Mouse (Mus musculus): ENCODE results near the gene Cryz.
"Not testable (repeated sequence)": the region's sequence is repeated elsewhere in the genome, so short reads cannot be mapped to it uniquely, and the experiment has no call there.

Gene Cryz

DNA sequence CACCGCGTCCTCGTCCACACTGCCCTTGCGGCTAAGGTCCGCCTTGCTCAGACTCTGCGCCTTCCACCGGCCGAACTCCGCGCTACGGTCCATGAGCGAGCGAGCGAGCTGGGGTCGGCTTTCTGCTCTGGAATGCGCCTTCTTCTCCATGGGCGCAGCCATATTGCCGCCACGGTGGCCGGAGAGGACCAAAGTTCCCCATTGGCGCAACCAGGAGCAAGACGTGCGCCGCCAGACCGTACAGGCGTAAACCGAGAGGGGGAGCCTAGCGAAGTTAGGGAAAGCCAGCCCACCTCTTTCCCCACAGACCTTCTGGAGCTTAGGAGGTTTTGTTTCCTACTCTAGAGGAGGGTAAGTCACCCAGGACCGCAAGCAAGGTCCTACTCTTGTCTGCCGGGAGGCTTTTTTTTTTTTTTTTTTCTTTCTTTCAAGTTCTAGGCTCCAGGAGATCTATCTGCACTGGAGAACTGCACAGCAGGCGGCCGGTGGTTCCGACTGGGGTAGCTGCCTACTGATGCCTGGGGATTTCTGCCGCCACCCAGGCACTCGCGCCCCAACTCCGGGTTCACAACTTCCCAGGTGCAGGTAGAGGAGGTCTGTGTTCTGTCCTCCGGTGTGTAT lies 533 bp downstream of the Cryz start, which contains the start of gene Tyw3:
TSS of gene Tyw3 (minus strand) at position 171 of the 621 bp plus-strand sequence.
- POLR2A ChIA-PET = interaction anchor here (0.5 to 3.0 kb wide), 94 partner anchors 8 to 1792 kb away, joined by 3 to 19 read pairs (median 4); partner anchors contain the start of genes Fpgt (in 3 of the 4), Lrriq3 (in 3 of the 4), Acadm (in 2 of the 4) and Erich3 (in 2 of the 4)

DNA sequence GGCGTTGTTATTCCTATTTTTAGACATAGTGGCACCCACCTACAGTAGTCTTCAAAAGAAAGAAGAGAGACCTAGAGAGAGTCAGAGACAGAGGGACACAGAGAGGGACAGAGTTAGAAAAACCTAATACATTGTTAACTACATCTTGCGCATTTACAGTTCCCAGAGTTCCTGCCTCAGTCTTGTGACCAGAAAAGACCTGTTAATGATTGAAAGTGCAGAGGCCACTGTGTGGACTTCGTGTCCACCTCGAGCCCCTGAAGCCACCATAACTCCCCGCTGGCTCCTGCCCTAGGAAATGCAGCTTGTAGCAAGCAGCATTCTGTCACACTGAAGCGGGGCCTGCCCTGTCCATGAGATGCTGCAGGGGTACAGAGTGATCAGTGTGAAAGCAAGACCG lies 1.1 kb downstream of the Cryz start:
- POLR2A ChIA-PET = interaction anchor here (0.5 to 3.0 kb wide), 57 partner anchors 8 to 1791 kb away, joined by 3 to 19 read pairs (median 4); partner anchors contain the start of genes Erich3 (in 2 of the 4), Fpgt (in 2 of the 4), Lrriq3 (in 2 of the 4) and Acadm (in 1 of the 4)

More for the DNA sequence above, 533 bp downstream of the Cryz start, which contains the start of gene Tyw3:
- CTCF ChIA-PET = interaction anchor here (0.5 to 1.8 kb wide), 41 partner anchors 9 to 521 kb away, joined by 3 to 14 read pairs (median 4); partner anchors contain the start of genes Erich3 (in 1 of the 4) and Lhx8 (in 1 of the 4)

DNA sequence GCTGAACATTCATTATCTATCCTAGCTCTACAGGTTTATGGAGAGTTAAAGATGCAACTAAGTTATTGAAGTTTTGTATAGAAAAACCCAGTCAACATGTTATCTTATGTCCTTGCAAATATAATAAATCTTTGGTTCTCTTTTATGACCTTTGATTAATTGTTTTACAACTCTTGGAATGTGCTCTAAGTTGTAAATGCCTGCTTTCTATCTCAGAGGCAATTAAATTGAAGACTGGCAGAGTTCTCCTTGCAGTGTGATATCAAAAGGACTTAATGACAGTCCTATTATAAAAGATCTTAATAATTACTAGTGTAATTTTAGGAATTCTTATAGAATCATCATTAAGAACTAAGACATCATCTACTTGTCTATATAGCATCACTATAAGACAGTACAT lies 5.6 kb downstream of the Cryz start:
- POLR2A ChIA-PET = interaction anchor here in 1 of 4 experiments (0.7 kb wide), 1 partner anchor 10 kb away, joined by 3 read pairs; no protein-coding TSS in a partner anchor
- CTCF ChIA-PET = no interaction called here

More for the DNA sequence above, 1.1 kb downstream of the Cryz start:
- CTCF ChIA-PET = interaction anchor here (0.5 to 1.8 kb wide), 23 partner anchors 8 to 440 kb away, joined by 3 to 11 read pairs (median 4); partner anchors contain the start of gene Lhx8 (in 1 of the 4)

DNA sequence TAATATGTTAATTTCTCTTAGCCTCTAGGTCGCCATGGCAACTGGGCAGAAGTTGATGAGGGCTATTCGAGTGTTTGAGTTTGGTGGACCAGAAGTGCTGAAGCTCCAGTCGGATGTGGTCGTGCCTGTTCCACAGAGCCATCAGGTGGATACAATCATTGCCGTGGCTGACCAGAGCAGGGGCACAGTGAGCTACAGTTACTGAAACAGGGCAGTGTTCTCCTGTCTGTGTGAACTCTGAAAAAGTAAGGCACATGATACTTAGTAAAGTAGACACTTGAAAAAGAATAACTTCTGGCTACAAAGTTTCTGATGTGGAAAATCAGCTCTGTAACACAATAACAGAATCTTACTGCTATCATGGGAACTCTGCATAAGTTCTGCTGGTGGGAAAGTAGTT lies 8.4 kb downstream of the Cryz start:
- CTCF ChIA-PET = no interaction called here
- POLR2A ChIA-PET = interaction anchor here in 2 of 4 experiments (1.3 to 1.4 kb wide), 2 partner anchors 8 to 11 kb away, joined by 3 to 4 read pairs; partner anchors contain the start of genes Cryz (in 1 of the 2) and Tyw3 (in 1 of the 2)

DNA sequence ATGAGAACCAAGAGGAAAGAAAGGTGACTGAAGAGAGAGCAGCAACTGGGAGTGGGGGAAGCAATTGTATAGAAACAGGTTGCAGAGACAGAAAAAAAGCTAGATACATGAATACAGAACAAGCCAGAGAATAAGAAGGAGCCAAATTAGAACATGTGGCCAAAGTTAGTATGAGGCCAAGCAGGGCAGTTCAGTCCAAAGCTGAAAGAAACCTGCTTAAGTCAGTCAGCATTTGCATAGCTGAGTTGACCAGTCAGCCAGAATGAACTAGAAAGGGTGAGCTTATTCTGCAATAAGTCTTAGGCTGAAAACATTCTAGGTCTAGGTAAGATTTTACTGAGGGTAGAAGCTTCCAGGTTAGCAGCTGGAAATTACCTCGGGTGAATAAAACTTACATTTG lies 11.4 kb downstream of the Cryz start:
- POLR2A ChIA-PET = interaction anchor here (0.6 to 1.3 kb wide), 6 partner anchors 11 to 483 kb away, joined by 4 to 7 read pairs (median 4); partner anchors contain the start of genes Cryz (in 3 of the 4) and Tyw3 (in 3 of the 4)
- CTCF ChIA-PET = interaction anchor here in 1 of 4 experiments (0.6 to 1.2 kb wide), 2 partner anchors 11 to 13 kb away, joined by 3 to 7 read pairs; partner anchors contain the start of genes Cryz and Tyw3

DNA sequence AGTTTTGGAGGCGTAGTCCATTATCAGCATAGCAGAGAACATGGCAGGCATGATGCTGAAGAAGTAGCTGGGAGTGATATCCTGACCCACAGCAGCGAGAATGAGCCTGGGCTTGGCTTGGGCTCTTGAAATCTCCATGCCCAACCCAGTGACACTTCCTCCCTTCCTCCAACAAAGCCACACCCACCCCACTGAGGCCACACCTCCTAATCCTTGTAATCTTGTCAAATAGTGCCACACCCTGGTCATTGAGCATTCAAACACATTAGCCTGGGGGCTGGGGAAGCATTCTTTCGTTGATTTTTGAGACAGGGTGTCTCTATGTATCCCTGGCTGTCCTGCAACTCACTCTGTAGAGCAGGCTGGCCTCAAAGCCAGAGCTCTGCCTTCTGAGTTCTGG lies 15.4 kb downstream of the Cryz start:
- CTCF ChIA-PET = interaction anchor here in 1 of 4 experiments (0.7 kb wide), 1 partner anchor 80 kb away, joined by 3 read pairs; no protein-coding TSS in a partner anchor
- POLR2A ChIA-PET = interaction anchor here in 3 of 4 experiments (1.1 to 2.4 kb wide), 4 partner anchors 10 to 15 kb away, joined by 3 to 7 read pairs (median 5); partner anchors contain the start of genes Tyw3 (in 3 of the 3) and Cryz (in 2 of the 3)

DNA sequence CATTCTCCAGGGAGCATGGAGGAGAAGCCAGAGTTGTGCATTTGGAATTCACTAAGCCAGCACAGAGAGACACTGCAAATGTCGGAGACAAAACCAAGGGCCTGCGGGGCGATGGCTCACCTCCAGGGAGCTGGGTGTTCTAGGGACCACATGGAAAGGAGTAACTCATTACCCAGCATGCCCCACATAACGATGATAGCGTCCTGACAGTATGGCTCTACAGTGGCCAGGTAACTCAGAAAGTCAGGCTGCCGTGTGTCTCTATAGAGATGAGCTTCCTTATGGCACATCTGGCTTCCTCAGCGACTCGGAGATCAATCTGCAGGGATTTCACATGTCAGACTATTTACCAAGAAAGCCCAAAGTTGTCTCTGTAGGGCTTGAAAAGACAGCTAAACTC lies 18.3 kb downstream of the Cryz start:
- ChIA-PET CTCF (interaction anchor here in 1 of 4 experiments (1.1 kb wide), 1 partner anchor 18 kb away, joined by 6 read pairs; the partner anchor contains the start of genes Cryz and Tyw3), POLR2A (interaction anchor here in 1 of 4 experiments (2.3 kb wide), 1 partner anchor 18 kb away, joined by 14 read pairs; the partner anchor contains the start of genes Cryz and Tyw3)

DNA sequence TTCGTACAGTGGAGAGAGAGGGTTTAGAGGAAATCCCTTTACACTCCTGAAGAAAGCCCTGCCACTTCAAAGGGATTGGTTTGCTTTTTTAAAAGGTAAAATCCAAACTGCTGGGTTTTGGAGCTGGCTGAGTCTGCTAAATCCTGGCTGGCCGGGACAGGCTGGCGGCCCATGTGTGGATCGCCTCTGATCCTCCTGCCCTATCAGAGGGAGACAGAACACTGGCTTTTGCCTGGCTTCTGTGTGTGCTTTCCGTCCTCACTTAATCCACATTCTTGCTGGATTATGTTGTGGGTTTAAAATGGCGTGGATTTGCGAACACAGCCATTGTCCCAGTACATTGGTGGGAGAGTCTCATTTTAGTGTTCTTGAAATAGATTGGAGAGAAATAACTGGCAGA lies 18.8 kb downstream of the Cryz start:
- ChIA-PET POLR2A (interaction anchor here in 1 of 4 experiments (2.3 kb wide), 1 partner anchor 18 kb away, joined by 14 read pairs; the partner anchor contains the start of genes Cryz and Tyw3), CTCF (no interaction called here)

DNA sequence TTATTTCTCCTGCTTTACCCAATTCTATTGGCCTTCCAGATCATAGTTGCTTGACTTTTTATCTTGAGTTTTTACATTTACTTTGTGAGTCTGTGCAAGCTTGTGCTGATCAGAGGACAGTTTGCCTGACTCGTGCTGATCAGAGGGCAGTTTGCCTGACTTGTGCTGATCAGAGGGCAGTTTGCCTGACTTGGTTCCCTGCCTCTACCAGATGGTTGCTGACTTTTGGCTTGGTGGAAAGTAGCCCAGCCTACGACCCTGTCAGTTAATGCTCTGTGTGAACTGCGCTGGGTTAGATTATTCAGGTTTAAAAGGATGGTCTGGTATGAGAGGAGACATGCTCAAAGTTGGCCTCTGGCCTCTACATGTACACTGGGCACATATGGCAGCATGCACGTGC lies 19.6 kb downstream of the Cryz start:
- POLR2A ChIA-PET = interaction anchor here in 1 of 4 experiments (1.6 kb wide), 1 partner anchor 19 kb away, joined by 6 read pairs; the partner anchor contains the start of genes Cryz and Tyw3
- CTCF ChIA-PET = no interaction called here

DNA sequence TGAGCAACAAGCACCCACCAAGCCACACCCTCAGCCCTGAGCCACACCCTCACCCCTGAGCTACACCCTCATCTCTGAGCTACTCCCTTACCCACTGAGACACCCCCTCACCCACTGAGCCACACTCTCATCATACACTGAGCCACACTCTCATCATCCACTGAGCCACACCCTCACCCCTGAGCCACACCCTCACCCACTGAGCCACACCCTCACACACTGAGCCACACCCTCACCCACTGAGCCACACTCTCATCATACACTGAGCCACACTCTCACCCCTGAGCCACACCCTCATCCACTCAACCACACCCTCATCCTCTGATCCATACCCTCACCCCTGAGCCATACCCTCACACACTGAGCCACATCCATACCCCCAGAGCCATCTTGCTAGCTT lies 31.8 kb downstream of the Cryz start:
- ChIA-PET CTCF (interaction anchor here in 2 of 4 experiments (1.3 to 2.4 kb wide), 2 partner anchors 31 to 32 kb away, joined by 4 to 6 read pairs; partner anchors contain the start of genes Cryz (in 2 of the 2) and Tyw3 (in 2 of the 2)), POLR2A (interaction anchor here in 2 of 4 experiments (0.7 to 1.6 kb wide), 2 partner anchors 31 to 1786 kb away, joined by 5 to 6 read pairs; partner anchors contain the start of gene Tyw3 (in 1 of the 2))

DNA sequence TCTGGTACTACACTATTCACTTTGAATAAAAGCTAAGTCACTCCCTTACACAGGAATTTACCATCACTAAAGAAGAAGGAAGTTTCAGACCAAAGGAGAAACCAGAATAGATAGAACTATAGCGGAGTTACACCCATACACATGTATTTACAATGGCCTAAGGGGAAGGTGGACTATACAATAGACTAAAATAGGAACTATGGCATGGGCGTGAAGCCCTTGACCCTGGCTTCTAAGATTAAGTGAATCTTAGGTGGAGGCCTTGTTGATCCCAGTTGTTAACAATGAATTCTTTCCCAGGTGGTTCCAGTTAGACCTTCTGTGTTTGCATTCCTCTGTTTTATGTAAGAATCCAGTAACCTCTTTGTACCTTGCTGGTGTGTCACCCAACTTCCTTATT lies 34.8 kb downstream of the Cryz start:
- POLR2A ChIA-PET = interaction anchor here in 2 of 4 experiments (0.8 to 1.0 kb wide), 2 partner anchors 34 kb away, joined by 3 to 4 read pairs; partner anchors contain the start of genes Cryz (in 2 of the 2) and Tyw3 (in 2 of the 2)
- CTCF ChIA-PET = not testable (repeated sequence)

DNA sequence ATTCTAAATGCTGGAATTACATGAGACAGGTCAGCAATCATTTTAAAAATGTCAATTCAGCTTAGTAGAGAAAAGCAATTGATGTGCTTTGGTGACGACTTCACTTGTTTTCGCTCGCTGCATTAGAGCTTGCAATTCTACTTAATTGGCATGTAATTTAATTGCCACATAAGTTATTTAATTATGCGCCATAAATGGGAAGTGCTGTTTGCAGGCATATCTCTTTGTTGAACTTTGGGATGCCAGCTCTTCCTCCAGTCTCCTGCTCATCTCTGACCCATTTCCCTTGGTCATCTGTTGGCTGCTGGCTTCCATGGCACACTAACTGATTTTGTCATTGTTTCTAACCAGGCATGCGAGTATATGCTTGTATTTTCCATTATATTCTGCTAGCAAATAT lies 36.6 kb downstream of the Cryz start:
- ChIA-PET POLR2A (no interaction called here), CTCF (no interaction called here)

DNA sequence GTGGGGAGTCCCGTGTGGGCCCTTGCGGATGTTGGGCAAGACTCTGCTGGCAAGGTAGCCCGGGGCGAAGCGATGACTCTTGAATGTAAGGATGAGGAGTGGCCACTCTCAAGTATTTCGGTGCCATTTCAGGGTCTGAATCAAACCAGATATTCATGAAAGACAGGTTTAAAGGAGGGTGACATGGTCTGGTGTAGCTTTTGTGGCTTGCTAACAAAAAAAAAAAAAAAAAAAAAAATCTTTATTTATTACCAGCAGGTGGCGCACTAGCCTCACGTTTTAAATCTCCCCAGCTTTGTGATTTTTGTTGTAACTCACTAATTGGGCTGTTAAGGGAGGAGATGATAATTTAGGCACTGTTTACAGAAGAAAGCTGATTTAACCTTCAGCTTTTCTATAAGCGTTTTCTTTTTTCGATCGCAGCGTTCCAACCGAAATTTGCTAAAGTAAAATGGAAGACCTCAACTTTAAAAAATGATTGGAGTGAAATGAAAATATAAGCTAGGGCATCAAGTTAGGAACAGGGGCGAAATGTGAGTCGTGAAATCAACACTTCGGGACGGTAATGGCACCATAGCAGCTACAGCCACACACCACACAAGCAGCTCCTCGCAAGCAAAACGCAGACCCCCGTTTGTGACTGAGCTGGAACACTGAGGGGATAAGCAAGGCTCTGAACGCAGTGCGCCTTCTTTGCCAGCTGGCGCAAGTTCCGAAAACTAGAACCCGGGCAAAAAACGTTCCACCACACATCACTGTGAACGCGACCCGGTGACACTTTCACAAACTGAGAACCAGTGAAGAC lies 50.3 kb downstream of the Cryz start:
- CTCF ChIA-PET = interaction anchor here (0.6 to 1.7 kb wide), 27 partner anchors 9 to 1450 kb away, joined by 3 to 11 read pairs (median 4); partner anchors contain the start of genes Cryz (in 3 of the 4) and Tyw3 (in 2 of the 4)
- POLR2A ChIA-PET = interaction anchor here in 2 of 4 experiments (0.6 to 1.9 kb wide), 6 partner anchors 8 to 682 kb away, joined by 3 to 8 read pairs (median 4); partner anchors contain the start of genes Cryz (in 2 of the 2) and Tyw3 (in 2 of the 2)

DNA sequence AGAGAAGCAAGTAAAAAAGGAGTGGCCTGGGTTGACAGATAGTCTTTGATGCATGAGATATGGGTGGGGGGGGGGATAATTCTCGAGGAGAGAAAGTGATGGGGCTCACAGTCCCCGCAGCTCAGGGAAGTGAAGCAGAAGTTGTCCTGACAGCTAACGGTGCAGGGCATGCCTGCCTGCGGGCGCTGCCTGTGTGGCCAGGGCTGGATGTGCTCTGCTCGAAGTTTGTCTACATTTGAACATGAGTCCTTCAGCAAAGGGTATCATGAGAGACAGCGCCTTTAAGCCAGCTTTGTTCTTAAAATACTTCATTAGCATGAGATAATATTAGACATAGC lies 50.9 kb downstream of the Cryz start:
- CTCF ChIA-PET = interaction anchor here in 3 of 4 experiments (0.6 to 1.7 kb wide), 7 partner anchors 50 to 476 kb away, joined by 3 to 11 read pairs (median 6); partner anchors contain the start of genes Cryz (in 3 of the 3) and Tyw3 (in 2 of the 3)
- POLR2A ChIA-PET = interaction anchor here in 2 of 4 experiments (0.8 to 1.9 kb wide), 3 partner anchors 8 to 51 kb away, joined by 3 to 7 read pairs (median 4); partner anchors contain the start of genes Cryz (in 2 of the 2) and Tyw3 (in 2 of the 2)

DNA sequence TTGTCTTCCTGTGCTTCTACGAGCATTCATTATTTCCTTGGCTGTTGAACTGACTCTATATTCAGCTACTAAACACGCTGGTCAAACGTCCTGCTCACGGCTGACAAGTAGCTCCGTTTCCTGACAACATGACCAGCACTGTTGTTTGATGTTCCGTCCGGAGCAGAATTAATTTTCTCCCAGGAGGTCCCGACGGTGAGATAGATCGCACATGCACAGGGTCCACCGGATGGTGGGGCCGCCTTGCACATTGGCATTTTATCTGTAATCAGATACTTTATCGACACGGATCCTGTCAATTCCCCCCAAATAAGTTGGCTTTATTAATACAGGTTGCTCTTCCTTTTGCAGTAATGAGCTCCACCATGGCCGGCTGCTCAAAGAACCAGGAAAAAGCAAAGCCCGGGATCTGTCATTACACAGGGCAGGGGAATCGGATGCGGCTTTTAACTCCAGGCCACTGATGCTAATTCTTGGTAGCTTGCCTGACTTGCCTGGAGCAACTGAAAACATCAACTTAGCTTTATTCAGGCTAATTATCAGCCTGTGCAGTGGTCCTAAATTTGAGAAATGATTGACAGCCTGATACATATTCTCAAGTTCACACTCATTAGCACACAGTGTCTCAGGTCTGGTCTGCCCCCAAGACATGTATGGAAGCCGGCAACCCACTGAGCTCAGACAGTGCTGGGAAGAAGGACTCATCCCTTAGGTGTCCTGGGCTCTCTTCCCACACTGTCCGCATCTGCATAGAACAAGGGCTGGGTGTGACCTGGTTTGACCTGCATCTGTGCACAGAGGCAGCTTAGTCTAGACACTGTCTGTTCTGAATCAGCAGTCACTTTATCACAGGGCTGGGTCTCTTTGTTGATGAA lies 53.1 kb downstream of the Cryz start:
- POLR2A ChIA-PET = interaction anchor here in 2 of 4 experiments (0.5 to 0.6 kb wide), 2 partner anchors 12 to 385 kb away, joined by 3 read pairs; no protein-coding TSS in a partner anchor
- CTCF ChIA-PET = no interaction called here

DNA sequence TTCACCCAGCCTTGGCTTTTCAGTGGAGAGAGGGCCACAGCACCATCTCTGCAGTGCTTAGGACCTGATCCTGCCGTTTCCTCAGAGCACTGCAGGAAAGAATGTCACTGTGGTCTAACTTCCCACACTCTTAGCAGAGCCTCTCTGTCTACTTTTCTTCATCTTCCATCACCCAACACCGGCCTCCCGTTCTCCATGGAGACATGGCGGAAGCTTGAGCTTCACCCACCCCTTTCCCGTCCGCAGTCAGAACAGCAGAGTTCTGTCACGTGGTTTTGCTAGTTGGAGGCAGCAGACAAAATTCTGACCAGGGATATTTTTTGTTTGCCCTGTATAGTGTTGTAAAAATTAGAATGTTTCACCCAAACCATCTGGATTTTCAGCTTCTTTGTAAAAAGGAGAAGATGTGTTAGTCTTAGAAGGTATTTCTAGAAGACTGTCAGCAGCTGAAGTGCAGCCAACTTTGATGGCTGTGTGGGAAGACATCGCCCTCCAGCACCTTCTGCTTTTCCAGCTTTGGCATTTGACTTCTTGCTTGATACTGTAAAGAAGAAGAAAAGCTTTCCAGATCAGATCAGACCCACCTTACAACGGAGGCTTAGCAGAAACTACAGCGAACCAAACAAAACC lies 54.8 kb downstream of the Cryz start:
- ChIA-PET CTCF (interaction anchor here in 1 of 4 experiments (0.6 kb wide), 1 partner anchor 56 kb away, joined by 3 read pairs; no protein-coding TSS in a partner anchor), POLR2A (interaction anchor here in 1 of 4 experiments (1.2 kb wide), 1 partner anchor 55 kb away, joined by 6 read pairs; the partner anchor contains the start of genes Cryz and Tyw3)

Data from embryonic stem cell, embryonic (primary cell).